Mouse (Mus musculus) mesoderm, embryonic 11.5 days (tissue): ENCODE results near the gene Gm7579.
"Not testable (repeated sequence)": the region's sequence is repeated elsewhere in the genome, so short reads cannot be mapped to it uniquely, and the experiment has no call there.

Experiments used
- DNase-seq: peaks from one replicate; pipeline ENCODE4 v3.0.0-alpha.2; 2012; ENCODE audit warnings: low read depth, low spot score

The Gm7579 gene

GRCm38 (mm10) chr7:142211559-142211958 is at the start of gene Gm7579:
Gm7579 (plus strand) TSS chr7:142211859.
- DNase-seq = no peak

DNA sequence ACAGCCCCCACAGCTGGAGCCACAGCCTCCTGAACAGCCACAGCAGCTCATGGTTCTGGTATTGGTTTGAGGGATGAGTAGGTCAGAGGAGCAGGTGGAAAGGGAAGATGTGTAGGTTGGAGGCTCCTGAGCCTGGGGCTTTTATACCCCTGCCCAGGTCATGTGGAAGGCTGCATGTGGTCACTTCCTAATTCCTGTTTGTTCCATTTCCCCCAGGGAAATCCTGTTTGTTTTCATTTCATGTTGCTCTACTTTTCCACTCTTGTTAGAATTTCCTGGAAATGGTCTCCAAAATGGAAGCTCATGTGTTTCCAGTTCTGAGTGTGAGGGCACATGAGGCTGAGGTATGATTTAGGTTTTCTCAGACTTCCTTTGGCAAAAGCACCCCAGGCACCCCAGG is 46.0 kb upstream of the Gm7579 start, which contains the start of gene Gm4553:
TSS of gene Gm4553 (minus strand) at position 101 of the 400 bp plus-strand sequence.
- not testable (repeated sequence) for DNase-seq

DNA sequence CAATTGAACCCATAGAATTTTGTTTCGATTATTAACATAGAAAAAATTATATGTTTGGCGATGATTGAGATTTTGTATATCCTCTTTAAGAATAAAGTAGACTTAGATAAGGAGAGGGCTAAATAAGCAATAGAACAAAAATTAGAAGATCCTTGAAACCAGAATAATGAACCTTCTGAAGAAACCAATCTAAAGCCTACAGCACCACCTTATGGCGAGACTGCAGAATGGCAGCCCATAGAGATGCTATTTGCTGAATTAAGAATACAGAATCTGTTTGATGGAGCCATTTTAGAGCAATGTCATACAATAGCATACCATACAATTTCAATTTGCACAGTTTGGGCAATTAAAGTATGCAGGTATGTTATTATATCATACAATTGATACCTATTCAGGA is 41.8 kb upstream of the Gm7579 start:
- DNase-seq = peak; percentile 34

DNA sequence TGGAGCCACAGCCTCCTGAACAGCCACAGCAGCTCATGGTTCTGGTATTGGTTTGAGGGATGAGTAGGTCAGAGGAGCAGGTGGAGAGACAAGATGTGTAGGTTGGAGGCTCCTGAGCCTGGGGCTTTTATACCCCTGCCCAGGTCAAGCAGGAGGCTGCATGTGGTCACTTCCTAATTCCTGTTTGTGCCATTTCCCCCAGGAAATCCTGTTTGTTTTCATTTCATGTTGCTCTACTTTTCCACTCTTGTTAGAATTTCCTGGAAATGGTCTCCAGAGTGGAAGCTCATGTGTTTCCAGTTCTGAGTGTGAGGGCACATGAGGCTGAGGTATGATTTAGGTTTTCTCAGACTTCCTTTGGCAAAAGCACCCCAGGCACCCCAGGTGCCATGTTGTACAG is 35.8 kb upstream of the Gm7579 start, which contains the start of gene Krtap5-2:
TSS of gene Krtap5-2 (minus strand) at position 101 of the 400 bp plus-strand sequence.
- not testable (repeated sequence) for DNase-seq

DNA sequence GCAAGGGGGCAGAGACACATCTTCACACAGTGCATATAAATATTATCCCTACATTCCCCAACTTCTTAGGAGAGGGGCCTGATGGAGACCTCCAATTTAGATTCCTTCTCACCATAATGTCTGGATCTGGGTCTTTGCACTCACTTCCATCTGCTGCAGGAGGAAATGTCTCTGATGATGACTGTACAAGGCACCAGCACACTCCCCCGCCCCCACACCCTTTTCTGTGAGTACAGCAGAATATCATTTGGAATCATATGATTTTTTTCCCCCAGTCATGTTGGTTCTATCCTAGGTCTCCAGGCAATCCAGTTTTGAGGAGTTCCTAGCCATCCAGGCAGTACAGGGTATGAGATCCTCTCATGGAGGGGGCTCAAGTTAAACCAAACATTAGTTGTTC is 33.0 kb upstream of the Gm7579 start:
- no peak for DNase-seq

- DNase-seq = no peak
Observed at GRCm38 (mm10) chr7:142181021-142181420, 30.6 kb upstream of the Gm7579 start.

GRCm38 (mm10) chr7:142188156-142188555 is 23.5 kb upstream of the Gm7579 start:
- DNase-seq = no peak

- no peak for DNase-seq
Observed at GRCm38 (mm10) chr7:142190289-142190688, 21.4 kb upstream of the Gm7579 start, which contains the start of gene Gm10153. Gm10153 (minus strand) TSS chr7:142190389.

DNA sequence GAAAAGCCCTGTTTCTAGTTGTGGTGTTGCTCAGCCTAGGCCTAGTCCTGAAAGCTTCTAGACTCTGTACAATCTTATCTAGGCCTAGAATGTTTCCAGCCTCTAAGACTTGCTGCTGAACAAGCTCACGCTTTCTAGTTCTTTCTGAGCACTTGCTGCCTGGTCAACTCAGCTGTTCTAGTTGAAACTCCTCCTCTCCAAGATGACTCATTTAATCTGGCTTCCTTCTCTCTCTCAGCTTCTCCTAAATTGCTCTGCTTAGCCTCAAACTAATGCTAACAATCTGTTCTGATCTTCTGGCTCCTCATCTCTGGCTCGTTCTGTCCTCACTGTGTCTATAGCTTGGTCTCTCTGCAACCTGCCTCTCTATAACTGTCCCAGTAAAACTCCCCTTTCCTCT is 12.9 kb upstream of the Gm7579 start:
- DNase-seq = no peak

GRCm38 (mm10) chr7:142201064-142201463 is 10.6 kb upstream of the Gm7579 start, which contains the start of gene Krtap5-3:
Krtap5-3 (plus strand) TSS chr7:142201364.
- DNase-seq = no peak

DNA sequence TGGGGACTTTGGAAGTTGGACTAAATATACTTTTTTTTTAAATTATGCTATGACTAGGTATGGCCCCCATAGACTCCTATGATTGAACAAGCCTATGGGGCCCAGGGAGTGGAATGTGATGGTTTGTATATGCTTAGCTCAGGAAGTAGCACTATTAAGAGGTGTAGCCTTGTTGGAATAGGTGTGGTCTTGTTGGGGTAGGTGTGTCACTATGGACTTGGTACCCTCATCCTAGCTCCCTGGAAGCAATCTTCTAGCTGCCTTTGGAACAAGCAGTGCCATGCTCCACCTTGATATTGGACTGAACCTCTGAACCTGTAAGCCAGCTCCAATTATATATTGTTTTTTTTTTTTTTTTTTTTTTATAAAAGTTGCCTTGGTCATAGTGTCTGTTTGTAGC is 6.2 kb upstream of the Gm7579 start:
- no peak for DNase-seq

- not testable (repeated sequence) for DNase-seq
Observed at GRCm38 (mm10) chr7:142206891-142207290, 4.8 kb upstream of the Gm7579 start.

DNA sequence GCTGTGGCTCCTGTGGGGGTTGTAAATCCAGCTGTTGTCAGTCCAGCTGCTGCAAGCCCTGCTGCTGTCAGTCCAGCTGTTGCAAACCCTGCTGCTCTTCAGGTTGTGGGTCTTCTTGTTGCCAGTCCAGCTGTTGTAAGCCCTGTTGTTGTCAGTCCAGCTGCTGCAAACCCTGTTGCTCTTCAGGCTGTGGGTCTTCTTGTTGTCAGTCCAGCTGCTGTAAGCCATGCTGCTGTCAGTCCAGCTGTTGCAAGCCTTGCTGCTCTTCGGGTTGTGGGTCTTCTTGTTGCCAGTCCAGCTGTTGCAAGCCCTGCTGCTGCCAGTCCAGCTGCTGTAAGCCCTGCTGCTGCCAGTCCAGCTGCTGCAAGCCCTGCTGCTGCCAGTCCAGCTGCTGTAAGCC is 477 bp downstream of the Gm7579 start:
- DNase-seq = not testable (repeated sequence)

DNA sequence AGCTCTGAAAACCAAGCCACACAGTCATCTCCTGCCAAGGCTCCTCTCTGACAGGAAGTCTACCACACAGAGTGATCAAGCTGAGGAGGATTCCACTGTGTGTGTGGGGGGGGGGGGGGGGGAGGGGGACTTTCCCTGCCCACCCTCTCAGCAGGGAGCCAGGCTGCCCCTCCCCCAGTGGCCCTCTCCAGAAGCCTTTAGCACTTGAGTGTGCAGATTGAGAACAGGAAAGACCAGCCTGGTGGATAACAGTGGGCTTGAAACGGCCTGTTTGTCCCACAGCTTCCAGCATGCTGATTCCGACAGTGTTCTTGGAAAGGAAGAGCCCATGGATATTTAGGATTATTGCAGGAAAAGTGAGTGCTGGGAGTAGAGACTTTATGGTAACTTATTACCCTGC is 12.9 kb downstream of the Gm7579 start:
- no peak for DNase-seq

GRCm38 (mm10) chr7:142229871-142230270 is 18.2 kb downstream of the Gm7579 start, which contains the start of gene Krtap5-5:
Krtap5-5 (minus strand) TSS chr7:142229971.
- DNase-seq = not testable (repeated sequence)

DNA sequence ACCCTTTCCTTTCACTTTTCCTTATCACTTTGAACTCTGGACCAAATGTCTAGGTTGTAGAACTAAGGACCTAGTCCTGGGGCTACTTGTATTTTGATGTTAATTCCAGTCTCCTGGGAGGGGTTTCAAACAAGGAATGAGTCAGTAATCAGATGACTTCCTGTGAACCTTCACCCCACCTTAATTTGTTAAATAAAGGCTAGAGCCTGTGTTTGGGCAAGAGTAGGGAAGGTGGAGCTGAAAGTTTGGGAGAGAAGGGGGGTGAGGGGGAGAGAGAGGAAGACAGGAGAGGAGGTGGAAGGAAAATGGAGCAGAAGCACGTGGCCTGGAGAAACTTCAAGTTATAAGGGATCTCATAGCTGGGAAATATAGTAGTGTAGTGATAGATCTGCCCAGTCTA is 19.9 kb downstream of the Gm7579 start:
- DNase-seq = no peak

GRCm38 (mm10) chr7:142240978-142241377 is 29.3 kb downstream of the Gm7579 start, which contains the start of gene Gm40460:
Gm40460 (minus strand) TSS chr7:142241078.
- DNase-seq = no peak

DNA sequence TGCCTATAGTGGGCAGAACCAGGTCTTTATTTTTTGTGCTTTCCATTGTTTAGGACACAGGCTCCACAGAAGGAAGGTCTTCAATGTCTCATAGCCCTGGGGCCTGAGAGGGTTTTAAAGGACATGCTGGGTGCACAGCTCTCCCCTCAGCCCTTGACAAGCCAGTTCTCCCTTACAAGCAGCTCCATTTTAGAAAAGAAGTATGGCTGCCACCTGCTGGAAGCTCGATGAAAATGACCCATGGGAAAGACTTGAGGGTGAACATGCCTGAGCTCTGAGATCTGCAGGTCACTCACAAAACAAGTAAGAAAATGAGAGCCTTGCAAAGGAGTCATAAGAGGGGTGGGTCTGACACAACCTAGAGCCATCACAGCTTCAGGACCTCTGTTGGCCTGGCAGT is 38.2 kb downstream of the Gm7579 start:
- peak; percentile 48 for DNase-seq

GRCm38 (mm10) chr7:142255517-142255916 is 43.9 kb downstream of the Gm7579 start:
- DNase-seq = peak; percentile 46

- not testable (repeated sequence) for DNase-seq
Observed at GRCm38 (mm10) chr7:142258254-142258653, 46.6 kb downstream of the Gm7579 start, which contains the start of gene Gm2431. Gm2431 (minus strand) TSS chr7:142258354.
